Mouse (Mus musculus) thymus, postnatal 14 days (tissue): ENCODE data around the gene Kcnip1.
A peak's percentile ranks its signal among the peaks of the same experiment; 100 is the strongest.

ENCODE experiments used
- DNase-seq: peaks from one replicate; pipeline ENCODE4 v3.0.0; 2021

Gene Kcnip1

DNA sequence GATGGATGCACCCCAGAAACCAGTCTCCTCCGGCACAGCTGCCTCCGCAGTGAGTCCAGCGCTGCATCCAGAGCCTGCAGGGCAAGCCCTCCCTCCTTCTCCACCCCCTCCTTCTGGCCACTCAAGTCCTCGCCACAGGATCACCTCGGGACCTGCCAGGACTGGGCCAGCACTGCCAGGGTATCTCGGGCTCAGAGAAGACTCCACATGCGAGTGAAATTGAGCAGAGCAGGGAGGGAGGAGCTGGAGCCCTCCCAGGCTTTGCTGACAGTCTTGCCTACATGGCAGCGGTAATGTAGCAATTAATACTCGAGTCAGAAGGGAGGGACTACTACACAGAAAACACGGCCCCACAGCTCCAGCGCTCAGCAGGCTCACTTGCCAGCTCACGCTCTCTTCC, at the start of gene Kcnip1:
Kcnip1 (minus strand) TSS at position 215 of the 400 bp plus-strand sequence.
- DNase-seq, result no peak

DNA sequence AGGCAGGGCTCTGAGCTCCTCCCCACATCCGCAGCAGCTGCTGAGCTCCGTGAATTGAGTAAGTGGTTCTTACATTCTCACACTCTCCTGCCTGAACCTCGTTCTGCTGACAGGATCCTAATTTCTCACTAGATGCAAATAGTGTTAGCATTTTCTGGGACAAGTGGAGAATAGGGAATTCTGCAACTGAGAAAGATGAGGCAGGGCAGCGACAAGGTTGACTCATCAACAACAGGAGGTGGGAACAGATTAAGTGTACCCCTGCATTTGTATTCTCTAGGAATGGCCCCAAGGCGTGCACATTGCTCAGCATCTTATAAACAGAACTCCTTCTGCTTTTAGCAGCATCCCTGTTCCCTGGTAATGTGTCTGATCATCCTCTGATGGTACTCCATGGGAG, 47.1 kb upstream of the Kcnip1 start:
- no peak for DNase-seq

DNA sequence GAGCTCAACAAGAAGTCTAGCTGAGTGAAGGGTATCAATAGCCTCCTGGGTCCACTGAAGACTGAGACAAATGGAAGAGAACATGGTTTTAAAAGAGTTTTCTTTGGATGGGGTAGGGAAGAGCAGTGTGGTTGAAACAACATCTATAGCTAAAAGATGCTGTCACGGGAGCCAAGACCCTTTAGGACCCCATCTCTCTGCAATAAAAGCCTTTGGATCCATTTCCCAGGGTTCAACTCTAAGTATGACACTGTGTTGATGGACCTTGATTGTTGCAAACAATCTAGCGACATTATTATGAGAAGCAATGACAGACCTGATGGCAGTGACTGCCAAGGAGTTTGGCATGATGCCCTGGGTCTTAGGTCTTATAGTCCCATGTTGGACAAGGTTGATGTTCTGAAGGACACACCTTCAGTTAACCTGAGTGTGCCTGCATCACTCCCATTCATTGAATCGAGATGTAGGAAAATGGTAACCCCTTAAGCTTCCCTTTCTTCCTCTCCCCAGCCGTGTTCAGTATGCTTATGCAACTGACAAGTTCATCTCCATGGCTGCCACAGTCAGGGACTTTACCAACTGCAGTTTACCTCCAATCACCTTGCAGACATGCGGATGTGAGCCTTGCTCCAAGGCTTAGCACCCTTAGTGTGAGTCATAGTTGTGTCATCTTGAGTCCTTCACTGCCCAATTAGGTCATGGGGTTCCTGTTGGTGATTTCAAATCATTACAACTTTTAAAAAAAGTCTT, 43.1 kb upstream of the Kcnip1 start:
- DNase-seq, result no peak

DNA sequence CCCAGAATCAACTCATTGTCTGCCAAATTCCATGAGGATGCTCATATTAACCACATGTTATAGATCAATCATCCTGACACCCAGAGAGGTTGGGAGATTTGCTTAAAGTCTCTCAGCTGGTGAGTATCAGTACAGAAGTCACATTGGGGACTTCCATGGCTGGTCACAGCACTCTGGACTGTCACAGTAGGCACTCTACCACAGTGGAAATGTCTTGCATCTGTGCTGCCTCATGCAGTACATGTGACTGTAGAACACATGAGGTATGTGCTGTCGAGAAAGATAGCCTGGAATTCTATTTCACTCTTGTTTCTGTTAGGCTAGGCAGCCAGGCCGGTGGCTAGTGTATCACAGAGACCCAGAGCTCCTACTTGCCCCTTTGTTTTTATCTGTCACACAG, 41.8 kb upstream of the Kcnip1 start:
- no peak for DNase-seq

DNA sequence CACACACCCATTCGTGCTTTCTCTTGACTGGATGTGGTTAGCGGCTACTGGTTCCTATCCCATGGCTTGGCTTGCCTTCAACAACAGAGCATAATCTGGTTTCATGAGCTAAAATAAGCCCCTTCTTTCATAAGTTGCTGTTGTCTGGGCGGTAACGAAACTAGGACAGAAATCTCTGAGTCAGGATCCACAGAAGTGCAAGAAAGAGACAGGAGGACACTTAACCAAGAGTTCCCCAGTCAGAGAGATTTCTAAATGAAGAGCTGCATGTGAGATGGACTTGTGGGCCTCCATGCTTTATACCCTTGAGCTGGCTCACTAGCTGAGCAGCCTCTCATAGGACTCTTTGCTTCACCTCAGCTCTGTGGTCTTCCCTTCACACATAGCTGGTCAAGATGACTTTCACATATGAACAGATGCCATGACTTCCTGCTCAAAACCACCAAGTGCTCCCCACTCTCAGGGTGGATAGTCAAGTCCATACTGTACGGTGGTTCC, 41.1 kb upstream of the Kcnip1 start:
- no peak for DNase-seq

DNA sequence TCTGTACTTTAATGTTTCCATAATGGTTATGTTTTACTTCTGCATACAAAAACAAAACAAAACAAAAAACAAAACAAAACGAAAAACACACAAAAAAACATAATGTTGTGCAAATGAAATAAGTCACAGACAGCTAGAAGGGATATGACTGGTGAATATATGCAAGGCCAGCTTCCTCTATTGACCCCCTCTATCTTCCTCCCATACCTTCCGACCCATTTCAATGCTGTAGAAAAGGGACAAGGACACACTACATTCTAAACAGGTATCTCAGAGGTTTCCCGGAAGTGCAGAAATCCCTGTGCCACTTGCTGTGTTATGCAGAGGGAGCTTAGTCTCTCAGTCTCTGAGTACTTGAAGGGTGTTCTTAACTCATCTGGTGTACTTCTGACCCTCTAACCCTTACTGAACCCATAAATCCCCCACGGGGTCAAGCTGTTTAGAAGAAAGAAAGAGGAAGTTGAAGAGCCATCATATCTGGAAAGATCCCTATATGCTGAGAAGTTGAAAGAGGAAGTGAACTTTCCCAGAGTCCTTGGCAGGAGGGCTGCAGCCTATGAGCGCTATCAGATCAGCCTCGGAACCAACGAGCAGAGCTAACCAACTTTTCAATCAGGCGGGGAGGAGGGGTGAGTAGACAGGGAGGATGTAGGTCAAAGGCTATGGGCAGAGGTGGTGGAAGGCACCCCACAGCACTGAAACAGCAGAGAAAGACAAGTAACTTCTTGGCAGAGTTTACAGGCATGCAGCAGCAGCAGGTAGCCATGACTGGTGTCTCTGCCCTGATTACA, 38.3 kb upstream of the Kcnip1 start:
- DNase-seq, result peak; percentile 81

DNA sequence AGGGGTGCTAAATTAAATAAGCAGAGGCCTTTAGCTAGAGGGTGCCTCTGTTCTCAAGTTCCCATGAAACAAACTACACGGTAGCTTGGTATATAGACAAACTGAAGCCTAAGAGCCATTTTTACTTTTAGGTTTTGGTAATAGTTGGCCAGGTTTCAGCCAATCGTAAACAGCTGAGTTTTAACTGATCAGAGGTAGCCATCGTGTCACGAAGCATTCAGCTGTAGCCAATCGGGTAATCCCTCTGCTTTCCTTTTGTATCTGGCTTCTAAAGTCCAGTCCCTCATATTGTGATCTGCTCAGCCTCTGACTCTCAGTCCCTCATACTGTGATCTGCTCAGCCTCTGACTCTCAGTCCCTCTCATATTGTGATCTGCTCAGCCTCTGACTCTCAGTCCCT, 36.7 kb upstream of the Kcnip1 start:
- DNase-seq, result no peak

DNA sequence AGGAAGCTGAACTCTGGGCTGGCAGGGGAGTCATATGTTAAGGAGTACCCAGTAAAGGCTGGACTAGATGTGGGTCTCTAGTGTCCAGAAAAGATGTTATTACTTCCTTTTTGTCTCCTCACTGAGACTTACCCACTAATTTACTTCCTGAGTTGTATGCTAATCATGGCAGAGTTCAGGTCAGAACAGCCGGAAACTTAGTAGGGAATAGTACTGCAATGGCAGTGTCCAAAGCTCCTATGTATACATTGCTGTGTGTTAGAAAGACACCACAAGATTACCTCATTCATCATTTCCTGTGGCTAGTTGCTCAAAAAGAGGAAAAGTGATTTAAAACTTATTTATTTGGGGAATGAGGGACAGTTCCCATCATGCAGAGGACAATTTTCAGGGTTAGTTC, 32.1 kb upstream of the Kcnip1 start:
- no peak for DNase-seq

DNA sequence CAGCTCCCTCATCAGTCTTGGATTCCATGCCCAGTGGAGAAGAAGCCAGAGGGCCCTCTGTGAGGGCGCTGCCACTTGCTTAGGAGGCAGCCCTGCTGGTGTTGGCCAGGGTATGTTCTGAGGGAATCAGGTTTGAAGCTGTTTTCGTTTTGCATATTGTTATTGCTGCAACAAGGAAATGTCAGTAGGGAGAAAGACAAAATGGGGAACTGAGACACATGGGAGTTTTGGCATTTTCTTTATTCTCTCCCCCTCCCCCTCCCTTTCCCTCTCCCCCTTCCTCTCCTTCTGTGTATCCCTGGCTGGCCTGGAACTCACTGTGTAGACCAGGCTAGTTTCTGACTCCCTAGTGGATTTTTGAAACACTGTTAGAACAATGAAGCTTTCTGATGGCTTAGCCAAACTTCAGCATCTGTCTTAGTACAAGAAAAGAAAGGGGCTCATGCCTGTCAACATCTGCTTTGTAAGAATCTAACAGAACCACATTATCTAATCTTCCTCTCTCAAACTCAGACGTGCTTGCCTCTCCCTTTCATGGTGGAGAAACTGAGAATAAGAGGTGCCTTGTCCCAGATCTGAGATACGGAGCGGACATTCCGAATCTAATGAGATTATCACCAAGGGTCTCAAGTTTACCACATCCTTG, 19.2 kb upstream of the Kcnip1 start:
- no peak for DNase-seq

DNA sequence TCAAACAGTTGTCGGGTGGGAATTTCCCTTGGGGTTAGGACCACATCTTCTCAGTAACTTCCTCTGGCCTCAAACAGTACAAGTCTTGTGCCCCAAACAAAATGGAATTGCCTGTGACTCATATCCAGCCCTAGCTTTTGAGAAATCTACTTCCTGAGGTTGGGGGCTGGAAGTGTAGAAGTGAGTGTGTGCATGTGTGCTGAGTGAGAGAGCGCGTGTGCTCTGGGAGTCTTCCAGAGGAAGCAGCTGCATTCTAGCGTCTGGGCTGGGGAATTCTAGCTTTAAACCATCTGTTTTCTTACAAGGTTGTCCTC, 17.9 kb upstream of the Kcnip1 start:
- DNase-seq, result peak; percentile 34

DNA sequence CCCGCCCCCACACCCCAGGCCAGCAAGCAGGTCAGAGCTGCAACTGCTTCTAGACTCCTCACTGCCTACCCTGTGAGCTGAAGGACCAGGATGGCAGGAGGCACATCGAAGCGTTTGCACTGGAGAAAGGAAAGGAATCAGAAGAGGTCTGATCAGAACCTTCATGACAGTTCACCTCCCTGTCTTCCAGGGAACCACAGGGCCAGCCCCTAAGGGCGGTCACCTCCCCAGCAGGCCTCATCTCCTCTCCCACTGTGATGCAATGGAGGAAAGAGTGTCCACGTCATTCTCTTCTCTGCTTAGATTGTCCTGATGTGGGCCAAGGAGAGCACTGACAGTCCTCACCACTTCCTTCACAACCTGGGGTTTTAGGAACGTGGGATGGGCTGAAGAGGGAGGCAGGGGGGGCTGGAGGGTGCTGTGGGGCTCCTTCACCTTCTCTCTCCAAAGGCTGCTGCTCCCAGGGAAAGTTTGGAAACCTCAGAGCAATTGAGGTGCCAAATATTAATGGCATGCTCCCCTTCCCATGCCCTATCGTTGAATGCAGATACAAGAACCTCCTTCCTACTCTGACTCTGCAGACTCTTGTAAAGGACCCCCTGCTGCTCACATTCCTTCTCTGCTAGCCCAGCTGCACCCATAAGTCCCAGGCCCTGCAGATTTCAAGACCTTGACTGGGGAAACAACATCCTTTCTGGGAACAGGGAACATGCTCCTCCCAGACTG, 17.3 kb upstream of the Kcnip1 start:
- peak; percentile 30 for DNase-seq

DNA sequence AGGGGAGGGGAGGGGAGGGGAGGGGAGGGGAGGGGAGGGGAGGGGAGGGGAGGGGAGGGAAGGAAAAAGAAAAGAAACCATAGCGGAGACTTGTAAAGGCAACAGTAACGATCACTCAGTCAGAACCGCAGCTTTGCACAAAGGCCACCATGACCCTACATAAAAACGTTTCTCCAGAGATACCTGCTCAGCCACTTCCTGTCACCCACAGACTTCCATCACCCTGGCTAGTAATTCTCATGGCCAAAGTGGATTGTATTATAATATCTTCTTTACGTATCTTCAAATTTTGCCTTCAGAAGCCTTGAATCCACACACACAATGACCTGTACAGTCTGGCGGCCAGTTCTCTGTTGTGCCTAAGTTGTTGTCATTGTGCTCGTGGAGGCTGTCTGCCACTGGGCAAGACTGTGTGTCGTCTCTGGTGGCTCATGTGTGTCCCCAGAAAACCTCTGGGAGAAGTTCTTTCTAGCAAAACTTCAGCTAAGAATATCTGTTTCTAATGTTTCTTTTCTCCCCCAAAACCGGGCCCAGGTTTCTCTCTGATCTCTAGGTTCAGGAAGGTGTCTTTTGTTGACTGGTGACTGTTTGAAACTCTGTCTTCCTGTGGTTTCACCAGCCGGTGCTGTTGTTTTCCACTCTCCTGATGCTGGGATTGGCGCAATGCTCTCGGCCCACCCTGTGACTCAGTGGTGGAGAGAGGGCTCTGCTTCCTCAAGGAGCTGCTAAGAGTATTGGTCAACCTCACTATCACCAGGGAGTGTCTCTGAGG, 16.6 kb upstream of the Kcnip1 start:
- DNase-seq, result peak; percentile 56

DNA sequence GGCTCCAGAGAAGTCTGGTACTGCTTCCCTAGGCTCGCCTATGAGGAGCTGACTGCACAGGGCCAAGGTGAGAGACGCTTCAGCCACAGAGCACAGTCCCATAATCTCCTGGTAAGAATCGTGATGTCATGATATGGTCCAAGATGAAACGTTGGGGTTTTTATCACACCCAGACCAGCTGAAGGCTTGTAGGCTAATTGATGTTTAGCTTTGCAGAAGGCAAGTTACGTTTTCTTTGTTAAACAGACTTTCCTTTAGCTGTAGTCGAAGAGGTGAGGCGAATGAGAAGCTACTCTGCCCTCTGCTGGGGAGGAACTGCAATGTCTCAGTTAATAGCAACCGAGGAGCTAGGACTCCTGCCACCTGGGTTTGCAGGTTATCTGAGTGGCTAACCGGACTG, 15.8 kb upstream of the Kcnip1 start:
- DNase-seq, result peak; percentile 88

DNA sequence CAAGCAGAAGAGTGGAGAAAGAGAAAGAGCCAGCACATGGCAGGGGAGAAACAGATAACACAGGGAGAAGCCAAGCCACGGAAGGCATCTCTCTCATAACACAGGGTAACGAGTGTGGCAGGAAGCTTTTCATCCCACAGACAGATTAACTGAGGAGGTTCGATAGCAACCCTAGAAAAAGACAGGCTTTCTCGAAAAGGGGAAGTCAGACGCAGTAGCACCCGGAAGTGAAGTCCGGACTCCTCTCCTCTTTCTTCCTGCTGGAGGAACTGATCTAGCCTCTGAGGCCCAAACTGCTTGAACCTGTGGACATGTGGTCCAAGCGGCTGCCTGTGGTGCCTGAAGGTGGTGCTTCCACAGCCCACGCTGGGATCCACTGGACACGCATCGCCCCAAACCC, 15.3 kb upstream of the Kcnip1 start:
- peak; percentile 72 for DNase-seq

DNA sequence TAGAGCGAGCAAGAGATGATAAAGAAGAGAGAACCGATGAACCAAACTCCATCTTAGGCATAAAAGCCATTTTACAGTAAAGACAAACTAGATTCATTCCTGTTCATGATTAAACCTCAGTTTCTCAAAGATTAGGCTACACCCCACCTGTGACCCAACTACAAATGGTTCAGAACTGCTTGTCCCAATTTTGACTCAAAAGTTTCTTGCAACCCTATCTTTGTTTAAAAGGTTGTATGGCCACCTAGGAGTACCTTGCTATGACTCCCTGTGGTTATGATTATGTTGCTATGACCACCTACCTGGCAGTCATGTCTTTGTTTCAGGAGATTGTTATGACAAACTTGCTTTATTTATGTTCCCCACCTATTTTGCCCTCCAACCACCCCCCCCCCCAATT, 14.7 kb upstream of the Kcnip1 start:
- DNase-seq, result no peak

DNA sequence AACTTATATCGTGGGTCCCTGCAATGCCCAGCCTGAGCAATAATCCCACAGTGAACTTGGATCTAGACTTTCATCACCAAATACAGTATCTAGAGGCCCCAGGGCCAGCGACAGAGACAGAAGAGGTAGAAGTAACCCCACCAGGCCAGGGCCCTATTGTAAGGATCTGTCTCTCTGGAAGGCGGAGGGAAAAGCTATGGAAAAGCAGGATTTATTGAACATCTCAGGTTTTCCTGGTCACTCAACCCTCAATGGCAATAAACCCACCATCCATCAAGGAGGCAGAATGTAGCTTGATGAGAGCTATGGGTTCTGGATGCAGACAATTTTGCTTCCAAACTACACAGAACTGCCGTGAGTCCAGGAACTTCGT, 9.6 kb upstream of the Kcnip1 start:
- no peak for DNase-seq

DNA sequence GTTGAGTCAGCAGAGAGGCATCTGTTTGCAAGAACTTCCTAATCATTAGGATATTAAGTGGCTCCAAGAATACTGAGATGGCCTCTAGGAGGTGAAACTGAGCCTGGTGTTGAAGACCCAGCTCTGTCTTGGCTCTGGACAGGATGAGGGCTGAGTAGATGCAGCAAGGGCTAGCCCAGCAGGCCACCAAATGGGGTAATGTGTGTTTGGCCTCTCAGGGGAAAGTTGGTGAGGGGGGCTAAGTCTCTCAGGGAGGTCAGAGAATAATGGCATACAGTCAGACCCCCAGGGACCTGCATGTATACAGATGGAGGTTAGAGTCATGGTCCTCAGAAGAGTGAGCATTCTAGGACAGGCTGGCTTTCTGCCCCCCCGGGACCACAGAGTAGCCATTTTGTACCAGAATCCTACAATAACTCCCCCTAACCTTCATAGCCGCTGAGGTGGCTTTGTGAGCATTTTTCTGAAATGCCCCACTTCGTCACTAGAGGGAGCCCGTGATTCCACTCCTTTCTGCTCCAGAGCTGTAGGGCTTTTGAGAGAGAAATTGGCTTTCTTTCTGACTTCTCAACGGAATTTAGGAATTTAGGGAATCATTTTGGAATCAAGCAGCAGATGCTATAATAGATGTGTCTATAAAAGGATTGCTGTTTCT, 9.1 kb upstream of the Kcnip1 start:
- DNase-seq, result peak; percentile 81

DNA sequence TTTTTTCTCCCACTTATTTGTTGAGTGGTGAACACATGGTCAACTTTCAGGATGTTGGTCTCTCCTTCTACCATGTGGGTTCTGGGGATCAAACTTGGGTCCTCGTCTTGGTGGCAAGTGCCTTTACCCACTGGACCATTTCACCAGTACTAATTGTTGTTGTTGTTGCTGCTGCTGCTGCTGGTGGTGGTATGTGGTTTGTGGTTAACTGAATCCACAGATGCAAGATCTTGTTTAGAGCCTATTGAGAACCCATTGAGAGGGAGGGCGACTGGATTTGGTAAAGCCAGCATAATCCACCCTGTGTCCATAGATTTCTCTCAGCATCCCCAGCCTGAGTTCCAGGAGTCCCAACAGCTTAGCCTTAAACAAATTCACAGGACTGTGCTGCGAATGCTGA, 7.5 kb upstream of the Kcnip1 start:
- no peak for DNase-seq

DNA sequence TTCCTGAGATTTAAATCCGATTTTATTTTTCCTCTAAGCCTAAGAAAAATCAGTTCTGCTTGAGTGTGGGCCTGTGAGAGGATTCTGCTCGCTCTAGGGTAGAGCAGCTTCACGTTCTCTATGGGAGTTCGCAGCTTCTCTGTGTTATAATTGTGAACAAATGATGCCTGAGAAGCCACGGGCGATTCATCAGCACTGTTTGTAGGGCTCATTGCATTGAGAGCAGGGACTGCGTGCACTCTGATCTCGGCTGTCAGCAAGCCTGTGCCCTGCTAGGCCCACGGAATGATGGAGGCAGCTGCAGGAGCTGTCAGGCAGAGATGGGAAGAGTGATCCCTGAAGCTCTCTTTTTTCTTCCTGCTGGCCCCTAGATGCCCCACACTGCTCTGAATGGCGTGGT, 5.3 kb upstream of the Kcnip1 start:
- no peak for DNase-seq

DNA sequence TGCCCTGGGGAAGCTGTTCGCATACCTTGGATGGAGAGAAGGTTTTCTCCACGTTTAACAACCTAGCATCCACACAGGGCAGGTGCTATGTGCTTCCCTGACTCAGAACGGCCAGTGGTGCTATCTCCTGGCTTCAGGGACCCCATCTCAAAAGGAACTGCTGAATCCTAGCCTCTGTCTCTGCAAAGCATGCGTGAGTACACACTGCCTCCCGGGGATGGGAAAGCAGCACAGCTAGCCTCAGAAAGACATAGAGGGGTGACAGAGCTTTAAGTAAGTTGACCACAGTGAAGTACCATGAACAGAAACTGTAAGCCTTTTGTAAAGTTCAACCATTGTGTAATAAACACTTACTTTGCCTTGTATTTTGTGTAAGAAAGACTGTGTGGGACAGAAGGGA, 544 bp upstream of the Kcnip1 start:
- DNase-seq, result no peak

DNA sequence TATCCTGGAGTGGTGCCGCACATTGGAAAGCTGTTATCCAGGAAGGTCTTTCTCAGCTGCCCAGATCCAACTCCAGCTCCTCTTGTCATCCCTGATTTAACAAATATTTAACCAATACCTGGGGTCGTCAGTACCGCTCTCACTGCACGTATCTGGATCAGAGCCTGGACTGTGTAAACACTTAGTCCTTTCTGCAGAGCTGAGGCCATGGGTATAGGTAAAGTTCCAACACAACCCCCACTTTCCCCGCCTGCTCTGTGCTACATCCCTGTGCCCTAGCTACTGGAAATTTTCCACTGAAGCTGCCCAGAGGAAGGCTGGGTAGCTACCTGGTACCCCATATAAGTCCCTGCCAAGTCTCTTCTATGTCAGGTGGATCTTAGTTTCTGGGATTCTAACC, 3.0 kb downstream of the Kcnip1 start:
- DNase-seq, result no peak

DNA sequence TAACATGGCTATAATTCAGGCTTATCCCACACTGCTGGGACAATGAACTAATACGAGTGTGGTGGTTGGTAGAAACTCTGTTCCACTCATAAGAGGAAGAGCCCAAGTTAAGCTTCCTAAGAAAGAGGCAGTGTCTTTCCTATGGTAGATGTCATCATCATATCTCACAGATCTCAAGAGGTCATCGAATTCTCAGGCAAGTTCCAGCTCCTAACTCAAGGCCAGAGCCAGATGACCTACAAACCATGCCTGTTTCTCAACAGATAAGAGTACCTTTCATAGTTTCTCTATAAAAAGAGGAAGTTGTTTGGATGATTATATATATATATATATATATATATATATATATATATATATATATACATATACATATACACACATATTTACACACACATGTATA, 6.4 kb downstream of the Kcnip1 start:
- DNase-seq, result no peak
